Mouse (Mus musculus): ENCODE measurements around the gene Rpl38. TPM values are rescaled to one million over a fixed set of nuclear protein-coding genes. Genes with fewer than 3 reads are reported as not detected.

Rpl38 gene
- polyA plus RNA-seq (2012; rRNA removed) = 390 and 404 TPM in 2 replicates

DNA sequence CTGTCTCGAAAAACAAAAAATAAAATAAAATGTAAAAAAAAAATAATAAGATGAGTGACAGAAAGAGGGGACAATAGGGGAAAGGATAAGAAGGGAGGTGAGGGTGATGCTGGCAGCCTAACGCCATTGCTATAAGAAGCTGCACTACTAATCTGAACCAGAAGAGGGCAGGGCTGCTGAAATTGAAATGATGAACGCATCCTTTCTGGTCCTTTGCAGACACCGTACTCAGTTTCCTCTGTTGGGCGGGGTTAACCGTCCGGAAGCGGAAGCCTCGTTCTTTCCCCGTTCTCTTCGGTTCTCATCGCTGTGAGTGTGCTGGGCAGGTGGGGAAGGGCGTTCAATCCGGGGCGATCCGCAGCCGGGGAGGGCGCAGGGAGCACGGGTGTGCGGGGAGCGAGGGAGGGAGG is at the start of gene Rpl38:
Rpl38 (plus strand) TSS at position 224 of the 410 bp plus-strand sequence.
- peaks cover 13% of the 10 kb centered on the region for H3K4me1 ChIP-seq (ENCODE audit: control insufficient read depth, insufficient read depth, low read length)
- peak; percentile 90 for DNase-seq
- TF ChIP-seq POLR2A (IDR thresholded peaks at IDR 0.05; ENCODE audit: borderline replicate concordance, extremely low read depth, low read depth, low read length) = peak; percentile 93; the same call in 1 of the 2 replicates
- TF ChIP-seq CTCF (IDR thresholded peaks at IDR 0.05; ENCODE audit: insufficient read depth, low read length) = peak; percentile 61
- peak within 1 kb of the TSS; percentile 78 for H3K4me3 ChIP-seq (replicated peaks; ENCODE audit: extremely low read depth, low read depth, low read length)
- under 1% methylated on average over 20 of the region's 21 CpGs for WGBS

DNA sequence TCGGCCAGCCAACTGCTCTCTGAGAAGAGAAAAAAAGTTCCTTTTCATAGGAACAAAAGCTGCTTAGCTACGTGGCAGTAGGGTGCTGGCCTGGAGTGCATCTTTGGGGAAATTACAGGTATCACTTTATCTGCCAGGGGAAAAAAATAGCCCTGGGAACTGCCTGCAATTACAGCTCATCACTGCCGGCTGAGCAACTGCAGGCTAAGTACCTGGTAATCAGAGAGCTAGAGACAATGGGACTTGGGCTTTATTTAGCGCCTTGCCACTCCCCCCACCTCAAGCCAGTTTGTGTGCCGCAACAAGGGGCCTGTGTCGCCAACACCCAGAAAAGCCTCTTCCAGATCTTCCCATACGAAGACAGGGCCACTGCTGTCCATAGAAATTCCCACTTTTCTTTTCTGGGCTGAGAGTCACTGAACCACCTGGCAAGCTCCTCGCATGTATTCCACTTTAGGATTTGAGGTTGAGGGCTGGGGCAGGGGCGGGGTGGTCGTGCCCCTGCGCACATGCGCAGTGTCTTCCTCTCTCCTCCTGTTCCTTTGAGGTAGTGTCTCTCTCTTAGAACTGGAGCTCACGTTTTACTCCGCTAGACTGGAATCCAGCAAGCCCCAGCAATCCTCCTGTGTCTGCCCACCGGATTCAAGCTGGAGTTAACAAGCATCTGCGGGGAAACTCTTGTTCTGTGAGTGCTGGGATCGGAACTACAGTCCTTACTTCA is 49.5 kb upstream of the Rpl38 start:
- Histone ChIP-seq H3K4me3 (replicated peaks; ENCODE audit: extremely low read depth, low read depth, low read length) (no peak overlapping the region), H3K4me1 (ENCODE audit: control insufficient read depth, insufficient read depth, low read length) (no peaks in the 10 kb centered on the region)
- DNase-seq = no peak
- WGBS = 53% methylated on average over 17 of the region's 17 CpGs
- TF ChIP-seq POLR2A (IDR thresholded peaks at IDR 0.05; ENCODE audit: borderline replicate concordance, extremely low read depth, low read depth, low read length) (no peak), CTCF (IDR thresholded peaks at IDR 0.05; ENCODE audit: insufficient read depth, low read length) (no peak)

DNA sequence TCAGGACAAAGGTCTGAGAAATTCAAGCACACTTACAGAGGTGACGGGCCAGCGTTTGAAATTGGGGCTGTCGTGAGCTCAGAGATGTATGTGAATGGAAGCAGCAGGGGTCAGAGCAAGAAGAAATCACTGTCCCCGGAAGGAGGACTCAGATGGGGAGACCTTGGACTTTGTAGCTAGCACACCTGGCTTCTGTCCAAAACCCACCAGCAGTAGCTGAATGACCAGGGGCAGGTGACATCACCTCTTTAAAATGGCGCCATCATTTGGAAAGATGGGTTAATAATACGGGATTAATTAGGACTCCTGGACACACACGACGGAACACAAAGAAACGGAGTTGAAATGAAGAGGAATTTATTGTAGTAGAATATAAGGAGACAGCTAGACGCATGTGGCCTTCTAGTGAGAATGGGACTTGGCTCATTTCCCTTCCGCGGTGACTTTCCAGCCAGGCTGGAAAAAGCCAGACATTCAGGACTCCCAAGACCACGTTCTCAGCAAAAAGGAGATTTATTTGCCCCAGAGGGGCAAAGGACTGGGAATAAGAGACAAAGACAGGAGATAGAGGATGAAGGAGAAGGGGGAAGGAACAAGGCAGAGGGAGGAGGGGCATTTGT is 42.1 kb upstream of the Rpl38 start:
- TF ChIP-seq POLR2A (IDR thresholded peaks at IDR 0.05; ENCODE audit: borderline replicate concordance, extremely low read depth, low read depth, low read length) (no peak), CTCF (IDR thresholded peaks at IDR 0.05; ENCODE audit: insufficient read depth, low read length) (no peak)
- DNase-seq = no peak
- H3K4me1 ChIP-seq (ENCODE audit: control insufficient read depth, insufficient read depth, low read length) = no peaks in the 10 kb centered on the region
- WGBS = 79% methylated on average over 13 of the region's 13 CpGs
- H3K4me3 ChIP-seq (replicated peaks; ENCODE audit: extremely low read depth, low read depth, low read length) = no peak overlapping the region

DNA sequence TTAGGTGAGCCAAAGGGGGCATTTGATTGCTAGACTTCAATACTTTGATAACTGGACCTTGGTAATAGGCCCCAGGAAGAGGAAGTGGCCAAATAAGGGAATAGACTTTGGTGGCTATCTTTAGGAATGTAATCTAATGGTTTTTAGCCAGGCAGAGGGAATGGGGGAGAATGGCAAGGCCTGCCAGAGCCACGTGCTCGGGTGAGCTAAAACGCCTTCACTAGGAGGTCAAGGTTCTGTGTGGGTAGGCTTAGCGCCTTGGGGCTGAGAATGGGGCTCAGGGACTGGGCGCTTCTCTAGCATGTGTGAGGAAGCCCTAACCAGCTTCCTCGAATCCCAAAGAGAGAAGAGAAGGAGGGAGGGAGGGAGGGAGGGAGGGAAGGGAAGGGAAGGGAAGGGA is 41.3 kb upstream of the Rpl38 start:
- H3K4me1 ChIP-seq (ENCODE audit: control insufficient read depth, insufficient read depth, low read length) = no peaks in the 10 kb centered on the region
- WGBS = 59% methylated on average over 6 of the region's 6 CpGs
- no peak overlapping the region for H3K4me3 ChIP-seq (replicated peaks; ENCODE audit: extremely low read depth, low read depth, low read length)
- TF ChIP-seq POLR2A (IDR thresholded peaks at IDR 0.05; ENCODE audit: borderline replicate concordance, extremely low read depth, low read depth, low read length) = no peak
- TF ChIP-seq CTCF (IDR thresholded peaks at IDR 0.05; ENCODE audit: insufficient read depth, low read length) = no peak
- DNase-seq = no peak

DNA sequence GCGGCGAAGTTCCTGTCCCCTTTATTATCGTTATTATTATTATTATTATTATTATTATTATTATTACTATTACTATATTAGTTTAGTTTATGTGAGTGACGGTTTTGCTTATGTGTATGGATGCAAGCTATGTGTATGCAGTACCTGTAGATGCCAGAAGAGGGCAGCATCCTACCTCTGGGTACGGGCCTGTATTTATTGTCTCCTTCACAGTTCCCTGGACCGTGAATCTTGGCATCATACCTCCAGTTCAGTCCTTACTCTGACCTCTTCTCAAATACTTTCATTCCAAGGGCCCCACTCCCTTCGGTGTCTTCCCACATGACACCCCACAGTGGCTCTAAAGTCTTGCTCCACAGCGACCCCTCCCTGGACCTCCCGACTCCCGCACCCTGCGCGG is 40.3 kb upstream of the Rpl38 start:
- WGBS = 74% methylated on average over 12 of the region's 12 CpGs
- Histone ChIP-seq H3K4me1 (ENCODE audit: control insufficient read depth, insufficient read depth, low read length) (no peaks in the 10 kb centered on the region), H3K4me3 (replicated peaks; ENCODE audit: extremely low read depth, low read depth, low read length) (no peak overlapping the region)
- no peak for TF ChIP-seq POLR2A (IDR thresholded peaks at IDR 0.05; ENCODE audit: borderline replicate concordance, extremely low read depth, low read depth, low read length)
- no peak for TF ChIP-seq CTCF (IDR thresholded peaks at IDR 0.05; ENCODE audit: insufficient read depth, low read length)
- DNase-seq = no peak

DNA sequence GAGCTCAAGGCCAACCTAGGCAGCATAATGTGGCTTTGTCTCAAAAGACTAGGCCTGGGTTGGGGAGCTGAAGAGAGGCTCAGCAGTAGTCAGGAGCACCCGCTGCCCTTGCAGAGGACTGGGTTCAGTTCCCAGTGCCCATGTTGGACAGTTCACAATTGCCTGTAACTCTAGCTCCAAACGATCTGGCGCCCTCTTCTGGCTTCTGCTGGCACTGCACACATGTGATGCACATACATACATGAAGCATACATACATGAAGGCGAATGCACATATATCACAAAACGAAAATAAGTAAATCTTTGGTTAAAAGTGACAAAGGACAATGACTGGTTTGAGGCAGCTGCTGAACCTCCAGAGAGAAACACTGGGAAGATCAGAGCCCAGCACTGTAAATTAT is 38.3 kb upstream of the Rpl38 start:
- no peaks in the 10 kb centered on the region for H3K4me1 ChIP-seq (ENCODE audit: control insufficient read depth, insufficient read depth, low read length)
- TF ChIP-seq CTCF (IDR thresholded peaks at IDR 0.05; ENCODE audit: insufficient read depth, low read length) (0 out of 2 replicates have a peak, but pooled peaks have one; percentile 9), POLR2A (IDR thresholded peaks at IDR 0.05; ENCODE audit: borderline replicate concordance, extremely low read depth, low read depth, low read length) (no peak)
- H3K4me3 ChIP-seq (replicated peaks; ENCODE audit: extremely low read depth, low read depth, low read length) = no peak overlapping the region
- 81% methylated on average over 5 of the region's 5 CpGs for WGBS
- DNase-seq = no peak

DNA sequence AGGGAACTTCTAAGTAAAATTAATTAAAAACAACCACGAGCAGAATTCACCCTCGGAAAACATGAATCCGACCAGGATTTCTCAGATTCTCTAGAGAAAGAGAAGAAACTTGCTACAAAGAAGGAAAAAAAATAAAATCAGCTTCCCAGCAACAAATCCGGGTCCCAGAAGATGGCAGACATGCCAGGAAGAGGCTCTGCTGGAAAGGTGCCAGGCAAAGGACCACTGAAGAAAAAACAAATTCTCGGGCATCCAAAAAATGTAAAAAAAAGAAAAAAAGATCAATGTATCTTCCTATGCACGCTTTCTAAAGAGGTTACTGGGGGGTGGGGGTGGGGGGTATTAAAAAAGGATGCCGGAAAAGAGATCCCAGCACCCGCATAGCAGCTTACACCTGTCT is 36.1 kb upstream of the Rpl38 start:
- Histone ChIP-seq H3K4me1 (ENCODE audit: control insufficient read depth, insufficient read depth, low read length) (no peaks in the 10 kb centered on the region), H3K4me3 (replicated peaks; ENCODE audit: extremely low read depth, low read depth, low read length) (no peak overlapping the region)
- DNase-seq = no peak
- TF ChIP-seq CTCF (IDR thresholded peaks at IDR 0.05; ENCODE audit: insufficient read depth, low read length) (no peak), POLR2A (IDR thresholded peaks at IDR 0.05; ENCODE audit: borderline replicate concordance, extremely low read depth, low read depth, low read length) (no peak)
- WGBS = 60% methylated on average over 8 of the region's 8 CpGs

DNA sequence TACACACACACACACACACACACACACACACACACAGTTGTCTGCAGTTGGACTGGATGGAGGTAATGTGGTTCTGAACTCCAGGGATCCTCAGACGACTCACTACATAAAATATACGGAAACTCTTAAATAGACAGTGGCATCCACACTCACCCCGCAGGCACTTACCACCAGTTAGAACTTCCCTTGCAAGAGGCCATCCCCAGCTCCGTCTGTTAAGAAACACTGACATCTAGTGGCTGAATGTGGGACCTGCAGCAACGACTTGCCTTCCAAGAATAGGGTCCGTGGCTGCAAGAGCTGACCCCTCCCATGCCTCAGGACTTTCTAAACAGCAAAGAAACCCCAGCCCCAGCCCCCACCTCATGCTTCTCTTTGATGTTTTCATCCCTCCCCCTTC is 32.0 kb upstream of the Rpl38 start:
- DNase-seq = peak; percentile 67
- no peaks in the 10 kb centered on the region for H3K4me1 ChIP-seq (ENCODE audit: control insufficient read depth, insufficient read depth, low read length)
- 0% methylated on average over 6 of the region's 6 CpGs for WGBS
- TF ChIP-seq CTCF (IDR thresholded peaks at IDR 0.05; ENCODE audit: insufficient read depth, low read length) = peak; percentile 95
- TF ChIP-seq POLR2A (IDR thresholded peaks at IDR 0.05; ENCODE audit: borderline replicate concordance, extremely low read depth, low read depth, low read length) = no peak
- H3K4me3 ChIP-seq (replicated peaks; ENCODE audit: extremely low read depth, low read depth, low read length) = no peak overlapping the region

DNA sequence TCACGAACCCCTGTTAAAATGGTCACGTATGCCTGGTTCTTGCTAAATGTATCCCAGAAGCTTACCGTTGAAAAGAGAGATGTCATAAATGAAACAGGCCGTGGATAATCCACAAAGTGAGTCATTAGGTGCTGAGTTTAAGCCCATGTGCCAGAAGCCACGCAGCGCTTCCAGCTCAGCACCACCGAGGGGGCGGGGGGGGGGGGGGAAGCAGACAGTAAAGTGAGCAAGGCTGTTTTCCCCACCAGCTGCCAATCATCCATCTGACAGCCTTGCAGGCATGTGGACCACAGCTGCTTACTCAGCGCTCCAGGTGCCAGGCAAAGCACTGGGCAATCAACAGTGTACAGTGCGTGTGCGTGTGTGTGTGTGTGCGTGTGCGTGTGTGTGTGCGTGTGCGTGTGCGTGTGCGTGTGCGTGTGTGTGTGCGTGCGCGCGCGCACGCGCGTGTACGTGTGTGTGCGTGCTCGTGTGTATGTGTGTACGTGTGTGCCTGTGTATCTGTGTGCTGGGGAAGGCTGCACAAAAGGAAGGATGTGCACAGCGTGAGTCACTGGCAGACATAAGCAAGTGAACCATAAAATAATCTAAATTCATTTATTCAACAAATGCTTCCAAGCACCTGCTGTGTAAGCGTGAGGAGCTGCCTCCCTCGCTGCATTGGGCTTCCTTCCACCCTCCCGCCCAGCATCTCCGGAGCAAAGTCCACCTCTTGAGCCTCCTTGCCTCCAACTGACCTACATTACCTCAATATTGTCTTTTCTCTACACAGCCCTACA is 31.4 kb upstream of the Rpl38 start:
- no peaks in the 10 kb centered on the region for H3K4me1 ChIP-seq (ENCODE audit: control insufficient read depth, insufficient read depth, low read length)
- DNase-seq = no peak
- no peak overlapping the region for H3K4me3 ChIP-seq (replicated peaks; ENCODE audit: extremely low read depth, low read depth, low read length)
- WGBS = 57% methylated on average over 35 of the region's 35 CpGs
- TF ChIP-seq CTCF (IDR thresholded peaks at IDR 0.05; ENCODE audit: insufficient read depth, low read length) (no peak), POLR2A (IDR thresholded peaks at IDR 0.05; ENCODE audit: borderline replicate concordance, extremely low read depth, low read depth, low read length) (no peak)
